Mouse (Mus musculus) heart, embryonic 12.5 days (tissue): Measurements from ENCODE around the gene Srsf2. TPM values are rescaled to one million over a fixed set of nuclear protein-coding genes. Genes with fewer than 3 reads are reported as not detected.

ENCODE experiments used
- ATAC-seq: fragments of 200-750 bp; cut with Nextera tagmentation; 2 replicates; pipeline ENCODE4 v1.8.0; 2017; ENCODE audit warnings: moderate TSS enrichment, moderate library complexity; ENCODE audit not compliant: insufficient number of reproducible peaks, low FRiP score
- H3K27ac ChIP-seq: fragments of 300-500 bp; sonication (generic); 2 replicates; pipeline ENCODE4 v1.5.1; 2016; ENCODE audit warnings: mild to moderate bottlenecking, moderate library complexity; ENCODE audit not compliant: poor library complexity, severe bottlenecking
- H3K27me3 ChIP-seq: fragments of 300-500 bp; sonication (generic); replicated peaks from 2 replicates; pipeline ENCODE4 v1.6.1; 2016; ENCODE audit warnings: mild to moderate bottlenecking, moderate library complexity
- H3K36me3 ChIP-seq: fragments of 300-500 bp; sonication (generic); 2 replicates; pipeline ENCODE4 v1.6.1; 2016; ENCODE audit warnings: mild to moderate bottlenecking, moderate library complexity
- H3K4me1 ChIP-seq: fragments of 300-500 bp; sonication (generic); replicated peaks from 2 replicates; pipeline ENCODE4 v1.6.1; 2016; ENCODE audit warnings: mild to moderate bottlenecking
- H3K4me2 ChIP-seq: fragments of 300-500 bp; sonication (generic); 2 replicates; pipeline ENCODE4 v1.6.1; 2016; ENCODE audit warnings: mild to moderate bottlenecking, moderate library complexity
- H3K4me3 ChIP-seq: fragments of 300-500 bp; sonication (generic); 2 replicates; pipeline ENCODE4 v1.5.1; 2016; ENCODE audit warnings: mild to moderate bottlenecking
- H3K9ac ChIP-seq: fragments of 300-500 bp; sonication (generic); 2 replicates; pipeline ENCODE4 v1.6.1; 2016; ENCODE audit warnings: mild to moderate bottlenecking, moderate library complexity
- H3K9me3 ChIP-seq: fragments of 300-500 bp; sonication (generic); replicated peaks from 2 replicates; pipeline ENCODE4 v1.6.1; 2016; ENCODE audit warnings: mild to moderate bottlenecking, moderate library complexity
- WGBS: fragments of 180-500 bp; shearing (Covaris S2); methylation state at CpG from one replicate; pipeline ENCODE4 v1.1.7; 2016; 5-methylcytosine and 5-hydroxymethylcytosine counted together
- polyA plus RNA-seq: library from polyadenylated mRNA; unstranded; fragments of >200 nt; fragmentation: Nextera tagmentation; extraction: Ambion mirVana; gene quantifications from 2 replicates; pipeline ENCODE4 v1.2.1, GENCODE M21; 2016

Gene Srsf2
- polyA plus RNA-seq, 1 experiment from 2014 or later: 640 TPM

GRCm38 (mm10) chr11:116807938-116808606 is 44.8 kb downstream of the Srsf2 start:
- H3K4me2 ChIP-seq: no peak overlapping the region
- peaks cover 25% of the 10 kb centered on the region for H3K4me1 ChIP-seq
- H3K36me3 ChIP-seq: peaks cover 3% of the 10 kb centered on the region; the same call in 1 of the 2 replicates
- H3K4me3 ChIP-seq: no peak overlapping the region
- H3K9ac ChIP-seq: no peak overlapping the region
- H3K27me3 ChIP-seq: peaks cover 10% of the 10 kb centered on the region
- ATAC-seq: no peak
- H3K9me3 ChIP-seq: no peaks in the 10 kb centered on the region
- peak overlapping the region; percentile 70 for H3K27ac ChIP-seq
- WGBS: 17% methylated on average over 7 of the region's 7 CpGs

GRCm38 (mm10) chr11:116807526-116807925 is 45.4 kb downstream of the Srsf2 start:
- Histone ChIP-seq H3K4me3 (no peak overlapping the region), H3K27me3 (peaks cover 10% of the 10 kb centered on the region), H3K4me1 (peaks cover 20% of the 10 kb centered on the region), H3K27ac (peak overlapping the region; percentile 70), H3K9ac (no peak overlapping the region), H3K9me3 (no peaks in the 10 kb centered on the region), H3K36me3 (peaks cover 3% of the 10 kb centered on the region; the same call in 1 of the 2 replicates), H3K4me2 (no peak overlapping the region)
- no peak for ATAC-seq
- WGBS: 85% methylated on average over 3 of the region's 3 CpGs

GRCm38 (mm10) chr11:116807116-116807515 is 45.8 kb downstream of the Srsf2 start:
- Histone ChIP-seq H3K4me1 (peaks cover 16% of the 10 kb centered on the region), H3K27ac (peak overlapping the region; percentile 70), H3K4me2 (no peak overlapping the region), H3K36me3 (peaks cover 3% of the 10 kb centered on the region; the same call in 1 of the 2 replicates), H3K4me3 (no peak overlapping the region), H3K9me3 (no peaks in the 10 kb centered on the region), H3K27me3 (peaks cover 10% of the 10 kb centered on the region), H3K9ac (no peak overlapping the region)
- 51% methylated on average over 7 of the region's 7 CpGs for WGBS
- 0 out of 2 replicates have a peak, but pooled peaks have one; percentile 14 for ATAC-seq

- Histone ChIP-seq H3K4me2 (no peak overlapping the region), H3K36me3 (peaks cover 3% of the 10 kb centered on the region; the same call in 1 of the 2 replicates), H3K9me3 (no peaks in the 10 kb centered on the region), H3K4me3 (no peak overlapping the region), H3K9ac (0 out of 2 replicates have a peak overlapping the region, but pooled peaks have one; percentile 31), H3K27me3 (peaks cover 10% of the 10 kb centered on the region), H3K27ac (peak overlapping the region; percentile 61), H3K4me1 (peaks cover 10% of the 10 kb centered on the region)
- WGBS: 57% methylated on average over 15 of the region's 15 CpGs
- ATAC-seq: no peak
These were observed 46.5 kb downstream of the Srsf2 start for GRCm38 (mm10) chr11:116806136-116807071.

DNA sequence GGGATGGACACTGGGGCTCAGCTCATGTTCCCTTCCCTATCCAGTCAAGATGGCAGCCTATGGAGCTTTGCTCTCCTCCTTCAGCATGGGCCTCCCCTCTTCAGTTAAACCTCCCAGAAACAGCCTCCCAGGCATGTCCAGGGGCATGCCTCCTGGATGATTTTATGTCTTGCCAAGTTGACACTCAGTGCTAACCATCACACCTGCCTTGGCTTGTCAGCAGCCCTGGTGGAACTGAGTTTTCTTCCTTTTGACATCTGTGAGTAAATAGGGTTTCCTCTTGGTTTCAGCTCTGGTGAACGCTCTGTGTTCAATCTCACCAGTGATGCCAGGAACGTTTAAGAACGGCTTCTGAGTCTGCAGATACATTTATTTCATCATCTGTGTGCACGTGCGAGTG is 50.2 kb downstream of the Srsf2 start:
- Histone ChIP-seq H3K4me1 (peaks cover 6% of the 10 kb centered on the region), H3K9me3 (no peaks in the 10 kb centered on the region), H3K9ac (no peak overlapping the region), H3K27me3 (no peaks in the 10 kb centered on the region), H3K4me3 (no peak overlapping the region), H3K4me2 (no peak overlapping the region), H3K36me3 (no peaks in the 10 kb centered on the region; the same call in 1 of the 2 replicates), H3K27ac (no peak overlapping the region)
- 76% methylated on average over 5 of the region's 5 CpGs for WGBS
- no peak for ATAC-seq

DNA sequence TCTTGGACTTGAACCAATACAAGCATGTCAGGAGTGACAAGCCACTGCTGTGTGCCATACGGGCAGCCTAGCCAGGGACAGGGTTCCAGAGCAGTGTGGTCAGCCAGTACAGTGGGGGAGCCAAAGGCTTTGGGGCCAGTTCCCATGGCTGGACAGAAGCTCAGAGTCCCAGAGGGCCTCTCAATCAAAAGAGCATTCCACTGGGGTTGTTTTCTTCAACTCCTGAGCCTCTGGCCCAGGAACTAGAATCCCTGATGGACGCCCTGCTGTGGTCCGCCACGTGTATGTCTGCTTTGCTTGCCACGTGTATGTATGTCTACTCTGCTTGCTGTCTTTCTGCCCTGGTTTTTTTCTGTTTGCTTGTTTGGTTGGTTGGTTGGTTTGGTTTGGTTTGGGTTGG is 51.8 kb downstream of the Srsf2 start:
- Histone ChIP-seq H3K36me3 (no peaks in the 10 kb centered on the region; the same call in 1 of the 2 replicates), H3K9me3 (no peaks in the 10 kb centered on the region), H3K27me3 (no peaks in the 10 kb centered on the region), H3K4me3 (no peak overlapping the region), H3K4me1 (peaks cover 3% of the 10 kb centered on the region), H3K9ac (no peak overlapping the region), H3K4me2 (no peak overlapping the region), H3K27ac (no peak overlapping the region)
- WGBS: 58% methylated on average over 5 of the region's 5 CpGs
- ATAC-seq: peak; percentile 26; the same call in 1 of the 2 replicates

Other genes with a start within 250 kb of the Srsf2 start
- gene Rhbdf2, start 226.1 kb downstream of the Srsf2 start, polyA plus RNA-seq: 7.5 and 8.1 TPM in 2 replicates
- 0.73 TPM in 1 of 2 replicates, not detected in the other for gene Prcd, start 199.6 kb downstream of the Srsf2 start, polyA plus RNA-seq
- 1.3 and 1.4 TPM in 2 replicates for gene Cygb, start 198.8 kb downstream of the Srsf2 start, polyA plus RNA-seq
- not detected in 2 replicates for gene St6galnac1, start 77.6 kb downstream of the Srsf2 start, polyA plus RNA-seq
- gene Mxra7, start 25.0 kb downstream of the Srsf2 start, polyA plus RNA-seq: 24.7 and 27.0 TPM in 2 replicates
- 55.5 and 57.4 TPM in 2 replicates for gene Mettl23, start 9.8 kb downstream of the Srsf2 start, polyA plus RNA-seq
- 76.9 and 77.8 TPM in 2 replicates for gene Jmjd6, start 9.6 kb downstream of the Srsf2 start, polyA plus RNA-seq
- 37.6 and 39.9 TPM in 2 replicates for gene Mfsd11, start 654 bp downstream of the Srsf2 start, polyA plus RNA-seq
- 0.75 and 0.85 TPM in 2 replicates for gene Mgat5b, start 65.8 kb upstream of the Srsf2 start, polyA plus RNA-seq